Mouse (Mus musculus) adrenal gland (tissue): ENCODE measurements around the gene P4ha2.
"Not testable (repeated sequence)": the region's sequence is repeated elsewhere in the genome, so short reads cannot be mapped to it uniquely, and the experiment has no call there.

ENCODE experiments used
- intact Hi-C: fragments of 180-260 bp; cut with DNase I; formaldehyde crosslinking; loops from one replicate; pipeline ENCODE4 v1.15.1; 2025

P4ha2 gene

GRCm38 (mm10) chr11:54127397-54127796 is 27.5 kb downstream of the P4ha2 start:
- intact Hi-C loops: no loop called here

GRCm38 (mm10) chr11:54129955-54130354 is 30.1 kb downstream of the P4ha2 start:
- intact Hi-C loops: no loop called here

- intact Hi-C loops: no loop called here
These were observed 30.8 kb downstream of the P4ha2 start for GRCm38 (mm10) chr11:54130721-54131120.

GRCm38 (mm10) chr11:54132290-54132689 is 32.4 kb downstream of the P4ha2 start:
- intact Hi-C loops: no loop called here

GRCm38 (mm10) chr11:54134905-54135304 is 35.0 kb downstream of the P4ha2 start:
- intact Hi-C loops: no loop called here

GRCm38 (mm10) chr11:54140159-54140558 is 40.3 kb downstream of the P4ha2 start:
- intact Hi-C loops: not testable (repeated sequence)

GRCm38 (mm10) chr11:54141200-54141971 is 41.5 kb downstream of the P4ha2 start:
- intact Hi-C loops: no loop called here

- intact Hi-C loops: loop anchor here (2.0 kb wide), 1 partner anchor 112 kb away; no protein-coding TSS in a partner anchor
These were observed 45.0 kb downstream of the P4ha2 start for GRCm38 (mm10) chr11:54144886-54145285.

- intact Hi-C loops: loop anchor here (2.0 kb wide), 1 partner anchor 111 kb away; no protein-coding TSS in a partner anchor
These were observed 46.1 kb downstream of the P4ha2 start for GRCm38 (mm10) chr11:54145990-54146389.

- intact Hi-C loops: no loop called here
These were observed 50.0 kb downstream of the P4ha2 start for GRCm38 (mm10) chr11:54149791-54150465.

- intact Hi-C loops: no loop called here
These were observed 51.2 kb downstream of the P4ha2 start for GRCm38 (mm10) chr11:54151141-54151540.

- intact Hi-C loops: no loop called here
These were observed 53.1 kb downstream of the P4ha2 start for GRCm38 (mm10) chr11:54152957-54153356.

- intact Hi-C loops: loop anchor here (5.0 kb wide), 1 partner anchor 51 kb away; no protein-coding TSS in a partner anchor
These were observed 56.0 kb downstream of the P4ha2 start for GRCm38 (mm10) chr11:54155864-54156263.

- intact Hi-C loops: loop anchor here (5.0 kb wide), 1 partner anchor 51 kb away; no protein-coding TSS in a partner anchor
These were observed 56.6 kb downstream of the P4ha2 start for GRCm38 (mm10) chr11:54156504-54156903.

GRCm38 (mm10) chr11:54157586-54157985 is 57.7 kb downstream of the P4ha2 start:
- intact Hi-C loops: loop anchor here (5.0 kb wide), 1 partner anchor 50 kb away; no protein-coding TSS in a partner anchor

GRCm38 (mm10) chr11:54160435-54160834 is 60.5 kb downstream of the P4ha2 start:
- intact Hi-C loops: no loop called here

GRCm38 (mm10) chr11:54160920-54161319 is 61.0 kb downstream of the P4ha2 start:
- intact Hi-C loops: no loop called here

GRCm38 (mm10) chr11:54161514-54161913 is 61.6 kb downstream of the P4ha2 start:
- intact Hi-C loops: no loop called here

GRCm38 (mm10) chr11:54162968-54163367 is 63.1 kb downstream of the P4ha2 start:
- intact Hi-C loops: no loop called here

- intact Hi-C loops: no loop called here
These were observed 69.8 kb downstream of the P4ha2 start for GRCm38 (mm10) chr11:54169432-54170295.

- intact Hi-C loops: no loop called here
These were observed 71.3 kb downstream of the P4ha2 start for GRCm38 (mm10) chr11:54171175-54171574.
